Mouse (Mus musculus) hindlimb bud, embryonic 11.5 days (tissue): ENCODE results near the gene Atp6v1g3.
A peak's percentile ranks its signal among the peaks of the same experiment; 100 is the strongest.

Experiments used
- DNase-seq: peaks from one replicate; pipeline ENCODE4 v3.0.0-alpha.2; 2012; ENCODE audit warnings: low read depth, low spot score; ENCODE audit errors: extremely low spot score

The Atp6v1g3 gene

DNA sequence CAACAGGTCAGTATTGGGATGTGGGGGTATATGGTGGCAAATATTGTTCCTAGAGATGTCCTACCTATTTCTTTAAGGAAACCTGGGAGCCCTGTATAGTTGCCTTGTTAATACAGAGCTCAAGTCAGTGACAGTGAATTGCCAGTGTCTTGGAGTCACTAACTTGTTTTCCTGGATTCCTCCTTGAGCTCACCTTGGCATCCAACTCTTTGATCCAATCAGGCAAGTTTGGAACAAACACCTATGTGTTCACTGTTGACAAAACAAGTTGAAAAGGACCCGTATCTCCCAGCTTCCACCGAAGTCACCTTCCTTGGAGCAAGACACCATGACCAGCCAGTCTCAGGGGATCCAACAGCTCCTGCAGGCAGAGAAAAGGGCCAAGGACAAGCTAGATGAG is at the start of gene Atp6v1g3:
TSS of gene Atp6v1g3 (plus strand) at position 301 of the 400 bp plus-strand sequence.
- no peak for DNase-seq

DNA sequence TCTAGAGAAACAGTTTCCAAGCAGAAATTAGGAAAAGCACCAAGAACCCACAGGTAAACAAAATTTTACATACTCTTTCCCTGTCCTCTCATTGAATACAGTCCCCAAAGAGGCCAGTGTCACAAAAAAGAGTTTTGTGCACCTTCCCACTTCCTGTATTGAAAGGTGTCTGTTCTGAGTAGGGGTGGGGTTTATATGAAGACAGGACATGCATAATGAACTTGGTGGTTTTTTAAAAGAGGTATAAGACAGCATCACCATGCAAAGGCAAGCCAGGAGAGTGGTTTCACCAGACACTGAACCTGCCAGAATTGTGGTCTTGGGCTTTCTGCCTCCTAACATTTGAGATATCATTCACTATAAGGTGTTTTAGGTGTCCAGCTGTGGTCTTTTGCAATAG is 40.5 kb upstream of the Atp6v1g3 start:
- no peak for DNase-seq

DNA sequence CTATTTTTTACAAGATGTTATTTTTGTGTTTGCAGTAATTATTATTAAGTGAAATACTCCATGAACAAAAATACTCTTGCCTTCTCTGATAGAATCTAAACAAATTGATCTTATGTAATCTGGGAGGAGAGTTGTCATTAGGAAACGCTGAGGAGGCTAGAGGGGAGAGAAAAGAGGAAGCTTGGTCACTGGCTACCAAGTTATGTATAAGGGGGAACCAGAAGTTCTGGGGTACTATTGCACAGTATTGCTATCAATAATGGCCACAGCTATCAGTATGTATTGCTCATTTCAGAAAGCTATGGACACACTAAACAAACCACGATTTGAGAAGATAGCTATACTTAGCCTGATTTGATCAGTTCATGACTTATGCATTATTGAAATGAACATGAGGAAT is 36.3 kb upstream of the Atp6v1g3 start:
- DNase-seq, result no peak

DNA sequence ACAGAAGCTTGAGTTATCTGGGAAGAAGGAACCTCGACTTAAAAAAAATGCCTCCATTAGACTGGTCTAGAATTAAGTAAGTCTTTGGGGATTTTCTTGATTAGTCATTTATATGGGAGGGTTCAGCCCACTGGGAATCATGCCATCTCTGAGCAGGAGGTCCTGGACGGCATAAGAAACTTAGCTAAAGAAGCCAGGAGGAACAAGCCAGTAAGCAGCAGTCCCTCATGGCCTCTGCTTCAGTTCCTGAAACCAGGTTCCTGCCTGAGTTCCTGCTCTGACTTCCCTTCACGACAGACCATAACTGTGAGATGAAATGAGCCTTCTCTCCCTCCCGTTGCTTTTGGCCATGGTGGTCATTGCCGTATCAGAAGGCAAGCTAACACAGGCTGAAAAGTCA is 29.6 kb upstream of the Atp6v1g3 start:
- no peak for DNase-seq

DNA sequence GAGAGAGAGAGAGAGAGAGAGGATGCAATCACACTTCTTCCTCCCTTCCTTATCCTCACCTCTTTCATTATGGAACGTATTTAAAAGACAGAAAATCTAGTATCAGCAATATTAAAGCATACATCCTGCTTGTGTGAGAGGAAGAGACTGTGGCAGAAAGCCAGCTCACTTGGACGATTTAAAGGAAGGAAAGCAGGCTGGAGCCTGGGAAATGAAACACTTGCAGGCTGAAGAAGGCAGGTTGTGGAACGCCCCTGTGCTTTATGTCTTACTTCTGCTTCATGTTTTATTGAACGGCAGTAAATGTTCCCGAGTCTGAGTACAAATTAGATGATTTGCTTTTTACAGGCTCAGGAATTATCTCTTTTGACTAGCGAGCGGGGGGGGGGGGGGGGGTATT is 29.1 kb upstream of the Atp6v1g3 start:
- no peak for DNase-seq

DNA sequence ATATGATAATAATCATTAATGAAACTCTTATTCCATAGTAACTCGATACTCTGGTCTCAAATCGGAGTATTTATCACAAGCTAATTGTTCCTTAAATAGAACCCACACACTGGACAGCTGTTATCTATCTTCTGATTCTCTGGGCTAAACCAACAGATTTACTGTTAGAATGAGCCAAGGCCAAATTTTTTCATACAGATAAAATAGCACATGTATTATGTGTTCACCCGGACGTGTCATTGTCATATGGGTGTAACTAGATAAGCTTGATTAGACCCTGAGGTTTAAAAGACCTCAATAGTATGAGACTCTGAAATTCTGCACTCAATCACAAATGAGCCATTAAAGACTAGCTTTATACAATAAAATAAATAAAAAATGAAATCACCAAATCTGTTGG is 28.4 kb upstream of the Atp6v1g3 start:
- no peak for DNase-seq

DNA sequence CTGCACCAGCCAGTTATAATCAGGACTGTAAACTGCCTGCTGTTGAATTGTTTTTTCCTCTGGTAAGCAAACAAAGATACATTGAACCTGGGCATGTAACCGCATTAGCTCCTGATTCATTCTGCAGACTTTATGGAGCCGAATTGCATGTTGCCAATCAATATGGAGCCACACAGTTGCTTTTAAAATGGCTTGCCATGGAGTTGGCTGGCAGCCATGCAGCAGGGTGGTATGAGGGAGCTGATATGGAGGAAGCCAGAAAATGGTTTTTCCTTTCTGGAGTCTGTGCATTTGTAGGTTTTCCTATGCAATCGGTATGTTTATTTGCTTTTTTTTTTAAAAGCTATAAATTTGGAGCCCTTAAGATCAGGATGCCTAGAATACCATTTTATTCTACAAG is 28.0 kb upstream of the Atp6v1g3 start:
- no peak for DNase-seq

DNA sequence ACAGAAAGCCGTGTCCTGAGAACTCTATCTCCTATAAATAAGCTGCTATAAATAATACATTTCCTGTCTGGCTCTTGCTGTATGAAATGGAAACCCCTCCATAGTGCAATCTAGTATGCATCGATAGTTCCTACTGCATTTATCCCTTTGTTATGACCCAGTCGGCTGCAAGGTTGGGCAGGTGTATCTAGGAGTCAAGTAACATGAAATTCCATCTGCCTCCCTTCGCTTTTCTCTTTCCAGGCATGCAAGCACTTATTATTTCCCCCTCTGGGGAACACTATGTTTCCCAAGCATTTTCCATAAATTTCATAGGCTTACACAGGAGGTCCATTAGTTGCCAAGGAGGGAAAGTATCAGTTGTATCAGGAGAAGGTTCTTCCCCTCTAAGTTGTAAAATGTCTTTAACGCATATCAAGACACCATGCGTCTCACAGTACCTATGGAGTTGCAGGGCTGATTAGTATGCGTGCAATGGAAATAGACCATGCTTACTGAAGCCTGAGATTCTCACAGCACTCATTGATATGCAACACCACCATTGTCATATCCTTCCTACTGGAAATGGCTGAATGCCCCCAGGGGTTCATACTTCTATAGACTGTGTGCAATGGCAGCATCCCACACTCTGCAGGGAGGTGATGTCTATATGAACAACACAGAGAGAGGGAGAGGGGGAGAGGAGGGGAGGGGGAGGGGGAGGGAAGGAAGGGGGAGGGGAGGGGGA is 26.9 kb upstream of the Atp6v1g3 start:
- no peak for DNase-seq

DNA sequence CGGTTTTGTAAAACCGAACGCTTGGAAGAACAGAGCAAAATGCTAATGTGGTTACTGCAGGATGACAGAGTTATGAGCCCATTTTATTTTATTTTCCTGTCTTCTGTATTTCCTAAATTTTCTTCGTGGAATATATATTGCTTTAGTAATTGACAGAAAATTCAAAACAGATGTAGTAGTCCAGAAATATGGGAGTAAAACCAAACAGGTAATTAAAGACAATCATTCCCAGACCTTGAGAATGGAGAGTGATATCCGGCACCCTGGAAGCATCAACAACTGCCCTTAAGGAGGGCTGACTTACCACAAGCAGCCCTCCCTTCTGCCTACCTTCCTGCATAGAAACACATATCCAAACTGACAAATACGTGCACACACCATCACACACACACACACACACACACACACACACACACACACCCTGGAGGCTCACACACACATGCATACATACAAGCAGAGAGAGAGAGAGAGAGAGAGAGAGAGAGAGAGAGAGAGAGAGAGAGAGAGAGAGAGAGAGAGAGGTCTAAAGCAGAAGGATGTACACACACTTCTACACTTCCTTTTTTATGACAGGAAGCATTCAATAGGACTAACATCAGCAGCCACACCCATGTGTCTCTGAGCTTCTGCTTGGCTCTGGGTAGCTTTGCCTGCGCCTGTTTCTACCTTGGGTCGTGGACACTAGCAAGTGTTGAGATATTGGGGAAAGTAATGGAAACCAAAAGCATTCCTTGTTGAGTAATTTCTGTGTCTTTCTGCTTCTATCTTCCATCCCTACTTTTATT is 25.6 kb upstream of the Atp6v1g3 start:
- DNase-seq, result peak; percentile 87

DNA sequence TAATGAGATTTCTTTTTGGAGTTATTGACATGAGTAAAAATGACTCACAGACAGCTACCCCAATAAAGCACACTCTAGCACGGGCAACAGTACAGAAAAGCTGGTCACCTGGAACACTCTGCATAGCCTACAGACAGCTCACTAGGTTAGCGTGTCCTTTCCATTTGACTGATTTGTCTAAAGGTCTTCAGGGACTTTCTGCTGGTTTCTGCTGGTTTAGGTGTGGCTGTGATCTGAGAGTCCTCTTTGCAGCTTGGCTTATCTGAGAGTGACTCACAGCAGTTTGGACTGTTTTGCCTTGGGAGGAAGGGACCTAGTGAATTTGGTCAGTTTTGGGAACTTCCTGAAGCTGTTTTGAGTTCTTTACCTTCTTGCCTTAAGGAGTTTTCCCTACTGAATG is 24.8 kb upstream of the Atp6v1g3 start:
- DNase-seq, result no peak

DNA sequence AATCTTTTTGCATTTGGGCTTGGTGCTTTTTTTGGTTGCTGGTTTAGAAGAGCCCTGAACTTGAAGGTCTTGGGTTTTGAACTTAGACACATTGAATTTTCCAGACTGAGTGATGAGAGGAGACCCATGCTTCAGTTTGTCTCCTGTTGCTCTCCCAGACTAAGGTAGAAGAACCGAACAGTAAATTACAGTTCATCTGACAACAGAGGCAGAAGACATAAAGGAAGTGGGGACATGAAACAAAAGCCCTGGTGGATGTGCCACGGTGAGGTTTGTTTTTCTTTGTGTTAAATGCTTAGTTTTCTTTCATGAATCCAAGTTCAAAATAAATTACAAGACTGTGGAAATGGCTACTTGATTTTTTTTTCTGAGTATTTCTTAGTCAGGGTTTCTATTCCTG is 22.6 kb upstream of the Atp6v1g3 start:
- no peak for DNase-seq

DNA sequence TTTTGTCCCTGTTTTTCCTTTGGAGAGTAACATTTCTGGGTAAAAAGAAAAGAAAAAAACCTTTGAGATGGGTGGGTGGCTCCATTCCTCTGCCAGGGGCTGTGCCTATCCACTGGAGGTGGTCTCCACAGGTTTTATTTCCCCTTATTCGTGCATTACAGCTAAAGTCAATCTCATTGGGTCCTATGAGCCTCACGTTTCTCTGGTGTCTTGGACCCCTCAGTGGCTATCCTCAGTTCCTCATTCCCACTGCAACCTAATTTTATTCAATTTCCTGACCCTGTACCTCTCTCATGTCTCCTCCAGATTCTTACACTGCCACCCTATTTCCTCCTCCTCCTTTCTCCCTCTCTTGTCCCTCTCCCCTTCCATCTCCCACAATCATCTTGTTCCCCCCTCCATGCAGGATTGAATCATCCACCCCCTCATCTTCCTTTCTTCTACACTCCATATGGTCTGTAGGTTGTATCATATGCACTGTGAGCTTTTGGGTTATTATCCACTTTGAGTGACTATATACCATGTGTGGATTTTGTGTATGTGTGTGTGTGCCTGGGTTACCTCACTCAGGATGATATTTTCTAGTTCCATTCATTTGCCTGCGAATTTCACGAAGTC is 17.3 kb upstream of the Atp6v1g3 start:
- no peak for DNase-seq

DNA sequence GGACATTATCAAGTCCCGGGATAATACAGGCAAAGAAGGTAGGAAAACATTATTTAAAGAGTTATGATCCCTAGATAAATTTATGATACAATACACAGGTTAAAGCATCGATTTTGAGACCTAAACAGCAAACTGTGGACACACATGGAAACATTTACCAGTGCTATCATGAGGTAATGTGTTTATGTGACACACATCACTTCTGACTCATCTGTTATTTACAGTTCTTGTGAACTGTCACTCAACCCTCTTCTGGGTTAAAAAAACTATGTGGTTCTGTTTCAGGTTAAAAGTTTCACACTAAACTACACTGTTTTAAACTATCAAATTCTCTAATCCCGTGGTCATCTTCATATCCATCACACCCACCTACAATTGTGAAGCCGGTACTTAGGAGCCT is 14.8 kb upstream of the Atp6v1g3 start:
- DNase-seq, result no peak

DNA sequence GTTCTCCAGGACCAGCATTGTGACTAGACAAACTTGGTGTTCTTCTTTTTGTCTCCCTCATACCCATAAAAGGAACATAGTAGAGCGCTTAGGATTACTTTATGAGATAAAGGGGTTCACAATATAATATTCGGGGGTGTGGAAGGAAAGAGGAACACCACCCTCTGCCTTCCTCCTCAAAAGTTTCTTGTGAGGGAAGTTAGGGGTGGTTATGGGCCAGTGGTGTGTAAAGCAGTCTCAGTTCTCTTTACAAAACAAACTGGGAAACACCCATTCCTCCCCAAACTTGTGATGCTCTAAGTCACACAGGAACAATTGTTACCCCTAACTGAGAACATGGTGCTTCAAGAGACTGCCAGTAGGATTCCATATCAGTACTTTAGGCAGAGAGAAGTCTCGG is 12.0 kb upstream of the Atp6v1g3 start:
- no peak for DNase-seq

DNA sequence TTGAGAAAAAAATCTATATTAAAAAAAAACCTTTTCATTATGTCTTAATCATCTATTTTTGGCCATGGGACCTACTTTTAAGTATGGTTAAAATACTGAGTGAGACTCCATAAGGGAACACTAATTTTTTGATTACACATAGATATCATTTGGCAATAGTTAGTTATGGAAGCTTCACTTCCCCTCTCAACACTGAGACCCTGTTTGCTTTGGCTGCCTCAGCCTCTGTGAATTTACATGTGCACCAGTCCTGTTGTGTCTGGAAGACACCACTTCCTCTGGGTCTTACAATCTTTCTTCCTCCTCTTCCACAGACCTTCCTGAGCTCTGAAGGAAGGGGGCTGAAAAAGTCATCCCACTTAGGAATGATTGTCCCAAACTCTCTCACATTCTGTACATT is 11.1 kb upstream of the Atp6v1g3 start:
- DNase-seq, result no peak

DNA sequence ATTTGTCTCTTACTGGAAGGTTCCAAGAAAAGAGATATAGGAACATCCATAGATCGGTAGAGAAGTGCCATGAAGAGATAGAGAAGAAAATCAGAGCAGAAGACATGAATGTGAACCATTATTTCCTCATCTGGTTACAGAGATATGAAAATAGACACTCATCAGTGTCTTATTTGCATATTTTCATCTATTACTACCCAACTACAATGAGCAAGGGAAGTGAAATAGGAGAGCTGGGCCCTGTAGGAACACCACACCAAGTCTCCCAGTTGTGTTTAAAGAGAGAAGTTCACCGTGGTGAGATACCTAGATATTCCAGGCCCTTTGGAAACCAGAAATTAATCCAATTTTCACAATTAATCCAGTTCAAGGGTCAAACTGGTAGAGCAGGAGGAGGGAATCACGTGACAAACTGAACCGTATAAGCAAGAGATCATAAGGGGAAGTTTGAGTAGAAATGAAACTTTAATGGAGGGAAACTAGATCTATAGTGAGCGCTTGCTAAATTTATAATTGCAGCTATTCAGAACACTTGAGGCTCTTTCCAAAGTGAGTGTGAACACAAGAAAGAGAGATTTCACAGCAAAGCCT is 6.0 kb upstream of the Atp6v1g3 start:
- DNase-seq, result no peak

DNA sequence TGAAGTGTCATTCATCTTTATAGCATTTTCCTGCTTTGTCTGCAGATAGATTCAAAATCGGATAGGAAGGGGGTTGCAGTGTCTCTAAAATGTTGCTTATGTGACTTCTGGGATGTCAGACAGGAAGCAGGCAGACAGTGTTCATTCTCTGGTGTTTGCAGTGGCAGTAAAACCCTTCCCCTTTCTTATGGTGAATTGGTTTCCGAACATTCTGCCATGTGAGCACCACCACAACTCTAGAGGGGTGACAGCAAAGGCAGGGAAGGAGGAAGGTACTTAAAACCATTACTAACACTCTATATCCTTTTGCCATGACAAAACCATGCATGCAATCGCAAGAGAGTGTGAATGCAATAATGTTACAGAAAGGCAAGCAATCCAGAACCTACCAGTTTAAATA is 1.4 kb downstream of the Atp6v1g3 start:
- no peak for DNase-seq

DNA sequence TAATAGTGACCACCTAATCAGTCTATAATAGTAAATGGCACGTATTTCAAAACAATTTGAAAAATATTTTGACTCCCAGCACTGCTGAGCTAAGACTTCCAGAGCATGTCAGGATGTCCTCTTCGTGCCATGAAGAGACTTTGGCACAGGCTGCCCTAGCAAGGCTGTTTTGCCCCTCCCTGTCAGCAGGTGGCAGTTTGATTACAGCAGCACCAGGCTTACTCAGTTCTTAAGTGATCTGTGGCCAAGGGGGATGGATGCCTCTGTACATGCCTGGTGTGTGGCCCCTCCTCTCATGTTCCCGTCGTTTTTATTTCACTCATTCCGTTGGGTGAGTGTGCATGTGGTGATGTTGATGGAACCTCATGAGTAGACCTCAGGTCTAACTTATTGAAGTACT is 2.3 kb downstream of the Atp6v1g3 start:
- DNase-seq, result no peak

DNA sequence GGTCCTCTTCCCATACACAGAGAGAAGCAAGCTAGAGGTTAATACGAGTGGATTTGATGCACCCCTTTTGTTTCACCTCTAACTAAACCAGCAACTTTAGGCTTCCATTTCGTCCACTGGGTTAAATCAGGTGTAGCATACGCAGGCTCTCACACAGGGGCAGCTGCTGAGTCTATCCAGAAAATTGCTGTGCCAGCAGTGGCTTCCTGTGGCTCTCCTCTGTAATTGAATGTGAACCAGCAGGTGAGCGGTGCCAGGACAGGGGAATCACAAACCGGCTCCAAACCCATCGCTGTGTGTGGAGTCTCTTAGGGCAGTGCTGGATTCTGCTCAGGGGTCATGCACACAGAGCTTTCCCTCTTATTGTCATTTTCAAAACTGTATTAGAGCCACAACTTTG is 7.6 kb downstream of the Atp6v1g3 start:
- no peak for DNase-seq

DNA sequence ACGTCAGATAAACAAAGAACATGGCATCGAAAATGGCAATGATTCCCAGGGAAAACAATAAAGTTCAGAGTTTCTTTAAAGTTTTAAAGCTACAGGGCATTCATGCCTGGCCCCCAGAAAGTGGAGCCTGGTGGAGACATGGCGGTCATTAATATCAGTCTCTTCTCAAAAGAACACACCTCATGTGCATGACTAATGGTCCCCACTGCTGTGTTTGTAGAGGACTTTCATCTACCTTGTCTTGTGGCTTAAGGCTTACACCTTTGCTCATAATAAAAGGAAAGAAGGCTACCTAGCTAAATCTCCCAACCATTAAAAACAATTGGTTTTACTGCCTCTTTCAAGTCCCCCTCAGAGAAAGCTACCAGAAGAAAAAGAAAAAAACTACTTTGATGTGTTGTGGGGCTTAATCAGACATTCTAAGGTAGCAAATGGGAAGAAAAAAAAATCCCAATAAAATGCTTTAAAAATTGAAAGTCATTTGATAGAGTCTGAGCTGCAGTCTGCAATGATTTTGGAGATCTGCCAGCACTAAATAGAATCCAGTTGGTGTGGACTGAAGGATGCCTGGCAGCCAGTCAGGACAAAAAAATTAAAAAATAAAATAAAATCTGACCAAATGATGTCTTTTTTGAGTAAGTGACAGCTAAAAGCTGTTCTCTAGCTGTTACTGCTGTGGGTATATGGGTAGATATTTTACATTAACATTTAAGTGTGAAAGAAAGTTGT is 9.0 kb downstream of the Atp6v1g3 start:
- DNase-seq, result no peak

DNA sequence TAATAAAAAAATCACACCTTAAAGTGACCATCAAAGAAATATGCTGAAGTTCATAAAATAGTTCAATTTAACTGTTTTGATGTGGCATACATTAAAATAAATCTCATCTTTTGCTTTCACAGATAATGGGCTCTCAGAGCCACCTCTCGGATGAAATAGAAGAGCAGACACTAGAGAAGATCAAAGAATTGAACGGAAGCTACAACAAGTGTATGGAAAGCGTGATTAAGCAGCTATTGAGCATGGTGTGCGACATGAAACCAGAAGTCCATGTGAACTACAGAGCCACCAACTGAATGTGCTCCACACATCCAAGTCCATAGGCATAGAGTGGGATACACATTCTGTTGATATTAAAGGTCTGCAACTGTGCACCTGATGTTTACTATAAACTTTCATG is 14.1 kb downstream of the Atp6v1g3 start:
- DNase-seq, result no peak
